Mouse (Mus musculus): ENCODE data around the gene Lrr1.

DNA sequence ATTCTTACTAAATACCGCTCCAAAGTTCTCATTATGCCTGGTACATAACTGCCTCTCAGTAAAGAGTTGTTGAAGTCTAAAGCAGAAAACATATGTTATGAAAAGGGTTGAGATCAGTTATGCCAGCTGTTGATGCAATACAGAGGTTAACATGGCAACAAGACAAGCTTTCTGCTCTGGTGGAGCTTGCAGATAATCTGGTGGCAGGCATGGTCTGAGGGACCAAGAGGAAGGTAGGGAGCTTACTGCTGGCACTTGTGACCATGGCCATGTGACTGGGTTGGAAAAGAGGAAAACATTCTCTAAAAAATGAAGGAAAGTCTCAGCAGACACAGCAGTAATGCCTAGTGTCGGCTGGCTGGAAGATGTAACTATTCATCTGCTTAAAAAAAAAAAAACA, 2.7 kb downstream of the Lrr1 start:
- TF ChIP-seq HCFC1 (IDR thresholded peaks at IDR 0.05; ENCODE audit: borderline replicate concordance, insufficient read depth, low read length) (no peak), CHD2 (IDR thresholded peaks at IDR 0.05; ENCODE audit: low read depth, low read length) (no peak), ZC3H11A (IDR thresholded peaks at IDR 0.05; ENCODE audit: borderline replicate concordance, low read depth, low read length) (no peak)
